Mouse (Mus musculus): Measurements from ENCODE around the gene Lmf1. TPM values are rescaled to one million over a fixed set of nuclear protein-coding genes. Genes with fewer than 3 reads are reported as not detected.
A peak's percentile ranks its signal among the peaks of the same experiment; 100 is the strongest.

The Lmf1 gene
- polyA plus RNA-seq (2012; fragmentation: generic; extraction: Trizol): 36.3 TPM

GRCm38 (mm10) chr17:25578920-25579319, at the start of gene Lmf1:
Gene Lmf1 (plus strand): TSS chr17:25579085.
- Histone ChIP-seq H3K27me3 (ENCODE audit: control insufficient read depth, insufficient read depth, insufficient read length) (no peaks in the 10 kb centered on the region), H3ac (ENCODE audit: control insufficient read depth, insufficient read length) (peak within 1 kb of the TSS; percentile 24)
- TF ChIP-seq TCF12 (IDR thresholded peaks at IDR 0.05; ENCODE audit: insufficient read depth, poor library complexity, severe bottlenecking): no peak
- TF ChIP-seq USF1 (IDR thresholded peaks at IDR 0.05; ENCODE audit: low read depth): no peak
- TF ChIP-seq POLR2A (IDR thresholded peaks at IDR 0.05; ENCODE audit: insufficient read length, low read depth): peak; percentile 85
- peak in 1 of 3 experiments; percentile 15 for TF ChIP-seq MYOD1 (IDR thresholded peaks at IDR 0.05; ENCODE audit: control insufficient read depth in 1 of 3, insufficient read length in 2 of 3, low read depth in 2 of 3)
- no peak for TF ChIP-seq E2F4 (IDR thresholded peaks at IDR 0.05; ENCODE audit: insufficient read depth)
- TF ChIP-seq REST (IDR thresholded peaks at IDR 0.05; ENCODE audit: insufficient read depth, insufficient read length): no peak
- TF ChIP-seq TCF3 (IDR thresholded peaks at IDR 0.05; ENCODE audit: insufficient read length, low read depth): no peak
- TF ChIP-seq CEBPB (IDR thresholded peaks at IDR 0.05; ENCODE audit: insufficient read depth, poor library complexity, severe bottlenecking): no peak
- TF ChIP-seq MYOG (IDR thresholded peaks at IDR 0.05; ENCODE audit: control insufficient read depth in 1 of 3, insufficient read depth in 1 of 3, insufficient read length in 2 of 3, low read depth in 2 of 3): peak in 1 of 3 experiments; percentile 21
- peak; percentile 35 for TF ChIP-seq SRF (IDR thresholded peaks at IDR 0.05; ENCODE audit: control insufficient read depth, insufficient read length, low read depth)
- TF ChIP-seq POLR2AphosphoS2 (IDR thresholded peaks at IDR 0.05; ENCODE audit: insufficient read length, low read depth): peak; percentile 93
- no peak for TF ChIP-seq MAX (IDR thresholded peaks at IDR 0.05; ENCODE audit: low read depth)

GRCm38 (mm10) chr17:25530357-25531022, 48.4 kb upstream of the Lmf1 start:
- no peak overlapping the region for H3K4me2 ChIP-seq (ENCODE audit: low read depth)
- TF ChIP-seq TCF3 (IDR thresholded peaks at IDR 0.05; ENCODE audit: insufficient read length, low read depth) (no peak), POLR2A (IDR thresholded peaks at IDR 0.05; ENCODE audit: insufficient read length, low read depth) (no peak), SRF (IDR thresholded peaks at IDR 0.05; ENCODE audit: control insufficient read depth, insufficient read length, low read depth) (no peak), TCF12 (IDR thresholded peaks at IDR 0.05; ENCODE audit: insufficient read depth, poor library complexity, severe bottlenecking) (no peak), USF1 (IDR thresholded peaks at IDR 0.05; ENCODE audit: low read depth) (no peak), MAX (IDR thresholded peaks at IDR 0.05; ENCODE audit: low read depth) (no peak), E2F4 (IDR thresholded peaks at IDR 0.05; ENCODE audit: insufficient read depth) (no peak), MYOD1 (IDR thresholded peaks at IDR 0.05; ENCODE audit: control insufficient read depth in 1 of 3, insufficient read length in 2 of 3, low read depth in 2 of 3) (peak in 2 of 3 experiments; percentile 68 to 74), MYOG (IDR thresholded peaks at IDR 0.05; ENCODE audit: control insufficient read depth in 1 of 3, insufficient read depth in 1 of 3, insufficient read length in 2 of 3, low read depth in 2 of 3) (peak in 2 of 3 experiments; percentile 66 to 82), POLR2AphosphoS2 (IDR thresholded peaks at IDR 0.05; ENCODE audit: insufficient read length, low read depth) (peak; percentile 29), CEBPB (IDR thresholded peaks at IDR 0.05; ENCODE audit: insufficient read depth, poor library complexity, severe bottlenecking) (no peak), REST (IDR thresholded peaks at IDR 0.05; ENCODE audit: insufficient read depth, insufficient read length) (no peak)

More at GRCm38 (mm10) chr17:25578920-25579319, at the start of gene Lmf1:
- peak within 1 kb of the TSS; percentile 64 for H3K4me3 ChIP-seq
- H3K4me2 ChIP-seq (ENCODE audit: low read depth): peak within 1 kb of the TSS; percentile 81
- H3K36me3 ChIP-seq (ENCODE audit: control insufficient read depth, insufficient read depth): no peaks in the 10 kb centered on the region
- H3K79me2 ChIP-seq (ENCODE audit: control insufficient read depth, insufficient read depth): no peaks in the 10 kb centered on the region

GRCm38 (mm10) chr17:25538945-25539875, 39.7 kb upstream of the Lmf1 start:
- peak overlapping the region; percentile 9 for H3K4me3 ChIP-seq
- H3K4me2 ChIP-seq (ENCODE audit: low read depth): peak overlapping the region; percentile 97
- H3K27me3 ChIP-seq (ENCODE audit: control insufficient read depth, insufficient read depth, insufficient read length): no peaks in the 10 kb centered on the region
- no peaks in the 10 kb centered on the region for H3K79me2 ChIP-seq (ENCODE audit: control insufficient read depth, insufficient read depth)
- TF ChIP-seq MYOG (IDR thresholded peaks at IDR 0.05; ENCODE audit: control insufficient read depth in 1 of 3, insufficient read depth in 1 of 3, insufficient read length in 2 of 3, low read depth in 2 of 3) (peak in 2 of 3 experiments; percentile 91 to 92), SRF (IDR thresholded peaks at IDR 0.05; ENCODE audit: control insufficient read depth, insufficient read length, low read depth) (no peak), MAX (IDR thresholded peaks at IDR 0.05; ENCODE audit: low read depth) (peak; percentile 42), TCF12 (IDR thresholded peaks at IDR 0.05; ENCODE audit: insufficient read depth, poor library complexity, severe bottlenecking) (peak; percentile 44), POLR2AphosphoS2 (IDR thresholded peaks at IDR 0.05; ENCODE audit: insufficient read length, low read depth) (peak; percentile 73), POLR2A (IDR thresholded peaks at IDR 0.05; ENCODE audit: insufficient read length, low read depth) (peak; percentile 65), E2F4 (IDR thresholded peaks at IDR 0.05; ENCODE audit: insufficient read depth) (no peak), TCF3 (IDR thresholded peaks at IDR 0.05; ENCODE audit: insufficient read length, low read depth) (peak; percentile 17), MYOD1 (IDR thresholded peaks at IDR 0.05; ENCODE audit: control insufficient read depth in 1 of 3, insufficient read length in 2 of 3, low read depth in 2 of 3) (peak in 2 of 3 experiments; percentile 86 to 87), REST (IDR thresholded peaks at IDR 0.05; ENCODE audit: insufficient read depth, insufficient read length) (no peak), CEBPB (IDR thresholded peaks at IDR 0.05; ENCODE audit: insufficient read depth, poor library complexity, severe bottlenecking) (peak; percentile 96), USF1 (IDR thresholded peaks at IDR 0.05; ENCODE audit: low read depth) (no peak)
- no peaks in the 10 kb centered on the region for H3K36me3 ChIP-seq (ENCODE audit: control insufficient read depth, insufficient read depth)
- peak overlapping the region; percentile 3 for H3ac ChIP-seq (ENCODE audit: control insufficient read depth, insufficient read length)

More at GRCm38 (mm10) chr17:25530357-25531022, 48.4 kb upstream of the Lmf1 start:
- H3ac ChIP-seq (ENCODE audit: control insufficient read depth, insufficient read length): no peak overlapping the region
- H3K36me3 ChIP-seq (ENCODE audit: control insufficient read depth, insufficient read depth): no peaks in the 10 kb centered on the region
- no peaks in the 10 kb centered on the region for H3K27me3 ChIP-seq (ENCODE audit: control insufficient read depth, insufficient read depth, insufficient read length)
- no peak overlapping the region for H3K4me3 ChIP-seq
- H3K79me2 ChIP-seq (ENCODE audit: control insufficient read depth, insufficient read depth): no peaks in the 10 kb centered on the region

GRCm38 (mm10) chr17:25540731-25541130, 38.2 kb upstream of the Lmf1 start:
- Histone ChIP-seq H3K4me3 (no peak overlapping the region), H3K79me2 (ENCODE audit: control insufficient read depth, insufficient read depth) (no peaks in the 10 kb centered on the region), H3K4me2 (ENCODE audit: low read depth) (peak overlapping the region; percentile 97), H3K27me3 (ENCODE audit: control insufficient read depth, insufficient read depth, insufficient read length) (no peaks in the 10 kb centered on the region), H3ac (ENCODE audit: control insufficient read depth, insufficient read length) (no peak overlapping the region), H3K36me3 (ENCODE audit: control insufficient read depth, insufficient read depth) (no peaks in the 10 kb centered on the region)
- no peak for TF ChIP-seq E2F4 (IDR thresholded peaks at IDR 0.05; ENCODE audit: insufficient read depth)
